Comparison of ENCODE assay signal across 8 mouse cellular contexts in the genomic region with DNA sequence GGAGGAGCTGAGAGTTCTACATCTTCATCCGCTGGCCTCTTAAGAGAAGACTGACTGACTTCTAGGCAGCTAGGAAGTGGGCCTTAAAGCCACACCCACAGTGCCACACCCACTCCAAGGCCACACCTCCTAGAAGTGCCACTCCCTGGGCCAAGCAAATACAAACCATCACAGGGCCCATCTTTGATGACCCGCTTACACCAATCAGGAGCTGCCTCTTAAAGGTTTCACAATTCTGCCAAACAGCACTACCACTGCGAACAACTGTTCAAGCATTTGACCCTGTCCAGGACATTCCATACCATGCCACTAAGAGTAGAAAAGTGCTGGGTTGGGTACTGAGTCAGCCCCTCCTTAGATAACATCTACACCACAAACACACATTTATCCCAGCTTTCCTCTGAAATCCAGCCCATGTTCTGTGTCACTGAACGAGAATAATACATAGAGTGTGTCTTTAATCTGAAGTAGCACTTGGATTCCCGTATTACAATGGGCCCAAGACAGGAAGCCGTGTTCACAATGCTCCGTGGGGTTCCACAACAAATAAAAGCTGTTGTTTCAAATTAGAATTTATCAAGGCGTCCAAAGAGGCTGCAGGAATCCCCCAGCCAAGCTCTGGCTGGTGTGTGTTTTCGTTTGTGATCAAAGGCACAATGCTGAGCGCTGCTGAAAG.
DNase-seq lines count a peak whose midpoint lies in the region; ATAC-seq and TF ChIP-seq lines count a peak whose summit lies in the region.

No protein-coding gene starts in this region.

- 24% methylated on average over 10 of the region's 10 CpGs for WGBS in forebrain, postnatal 0 days
- 35% methylated on average over 10 of the region's 10 CpGs for WGBS in liver, embryonic 16.5 days (ENCODE audit: insufficient replicate concordance)
- 34% methylated on average over 10 of the region's 10 CpGs for WGBS in neural tube, embryonic 14.5 days

- peak; percentile 38 for ATAC-seq in forebrain, postnatal 0 days
- ATAC-seq in liver, embryonic 16.5 days (ENCODE audit: low read depth), result no peak
- ATAC-seq in neural tube, embryonic 14.5 days (ENCODE audit: low read depth), result peak; percentile 35; the same call in 1 of the 2 replicates

- H3K27ac ChIP-seq in forebrain, postnatal 0 days (ENCODE audit: low read depth, low read length), result peak overlapping the region; percentile 93
- no peak overlapping the region for H3K27ac ChIP-seq in liver, embryonic 16.5 days (ENCODE audit: low read length)
- H3K27ac ChIP-seq in neural tube, embryonic 14.5 days (ENCODE audit: low read depth, low read length), result peak overlapping the region; percentile 97

- H3K4me3 ChIP-seq in forebrain, postnatal 0 days (ENCODE audit: low read depth, low read length), result peak overlapping the region; percentile 35
- H3K4me3 ChIP-seq in liver, embryonic 16.5 days (ENCODE audit: low read depth, low read length), result peak overlapping the region; percentile 2; the same call in 1 of the 2 replicates
- H3K4me3 ChIP-seq in neural tube, embryonic 14.5 days (ENCODE audit: low read depth, low read length), result peak overlapping the region; percentile 27; the same call in 1 of the 2 replicates

- H3K4me1 ChIP-seq in forebrain, postnatal 0 days (ENCODE audit: insufficient read depth), result peaks cover 17% of the 10 kb centered on the region
- no peaks in the 10 kb centered on the region for H3K4me1 ChIP-seq in liver, embryonic 16.5 days (ENCODE audit: control insufficient read depth, low read depth, low read length)
- H3K4me1 ChIP-seq in neural tube, embryonic 14.5 days (ENCODE audit: control insufficient read depth, insufficient read depth, low read length), result peaks cover 12% of the 10 kb centered on the region

- peak; percentile 34 for DNase-seq in embryo, embryonic 10.5 days (ENCODE audit: low spot score)
- DNase-seq in embryo, embryonic 9.5 days (ENCODE audit: extremely low spot score), result no peak
- DNase-seq in ES-CJ7 (ENCODE audit: low read depth, low spot score), result peak; percentile 68
- no peak for DNase-seq in forebrain, postnatal 0 days
- DNase-seq in gastrocnemius, postnatal 4 days (ENCODE audit: low spot score in 2 of 2), result no peak
- DNase-seq in layer of hippocampus, adult 8-10 months (ENCODE audit: low spot score in 2 of 2), result no peak

- peak overlapping the region; percentile 69 for H3K9ac ChIP-seq in forebrain, postnatal 0 days
- no peak overlapping the region for H3K9ac ChIP-seq in liver, embryonic 16.5 days (ENCODE audit: low read depth, low read length)
- peak overlapping the region; percentile 45 for H3K9ac ChIP-seq in neural tube, embryonic 14.5 days (replicated peaks; ENCODE audit: low read depth, low read length)

- H3K27me3 ChIP-seq in forebrain, postnatal 0 days (ENCODE audit: insufficient read depth, low read length), result no peaks in the 10 kb centered on the region; the same call in 1 of the 2 replicates
- no peaks in the 10 kb centered on the region for H3K27me3 ChIP-seq in liver, embryonic 16.5 days (ENCODE audit: control insufficient read depth, insufficient read depth, low read depth, low read length)
- no peaks in the 10 kb centered on the region for H3K27me3 ChIP-seq in neural tube, embryonic 14.5 days (ENCODE audit: control insufficient read depth, insufficient read depth, low read length)

- H3K4me2 ChIP-seq in forebrain, postnatal 0 days (ENCODE audit: low read depth), result peak overlapping the region; percentile 72
- peak overlapping the region; percentile 39; the same call in 1 of the 2 replicates for H3K4me2 ChIP-seq in liver, embryonic 16.5 days (ENCODE audit: low read depth, low read length)
- peak overlapping the region; percentile 60 for H3K4me2 ChIP-seq in neural tube, embryonic 14.5 days (ENCODE audit: low read depth, low read length)

- no peak for TF ChIP-seq CTCF in forebrain, postnatal 0 days (IDR thresholded peaks at IDR 0.05; ENCODE audit: low read depth)

- no peaks in the 10 kb centered on the region for H3K9me3 ChIP-seq in forebrain, postnatal 0 days (ENCODE audit: low read length)
- no peaks in the 10 kb centered on the region for H3K9me3 ChIP-seq in liver, embryonic 16.5 days (replicated peaks; ENCODE audit: control insufficient read depth, low read length)
- no peaks in the 10 kb centered on the region for H3K9me3 ChIP-seq in neural tube, embryonic 14.5 days (ENCODE audit: control insufficient read depth, low read length)

- no peaks in the 10 kb centered on the region for H3K36me3 ChIP-seq in forebrain, postnatal 0 days (ENCODE audit: insufficient read depth)
- no peaks in the 10 kb centered on the region for H3K36me3 ChIP-seq in liver, embryonic 16.5 days (ENCODE audit: control insufficient read depth, insufficient read depth)
- no peaks in the 10 kb centered on the region for H3K36me3 ChIP-seq in neural tube, embryonic 14.5 days (ENCODE audit: control insufficient read depth, insufficient read depth, low read length)

Comparison
In these comparisons a context has a peak if more than half of its experiments do, and no peak if none do; other contexts are left out.
1. DNase-seq: peak in embryo, embryonic 10.5 days (single experiment) and ES-CJ7 (single experiment); none in embryo, embryonic 9.5 days (single experiment), forebrain, postnatal 0 days (single experiment), gastrocnemius, postnatal 4 days (0 of 2) and layer of hippocampus, adult 8-10 months (0 of 2).
2. Peak in every context shown above with its lines, with median percentiles within 50 percentile points of each other: H3K4me2 ChIP-seq and H3K4me3 ChIP-seq.